Mouse (Mus musculus) MEL (cell line): ENCODE data around the gene Rpl5. TPM values are rescaled to one million over a fixed set of nuclear protein-coding genes. Genes with fewer than 3 reads are reported as not detected.

Experiments
- DNase-seq: peaks from one replicate; pipeline ENCODE4 v3.0.0; 2011; ENCODE audit warnings: low read depth, low spot score
- H3K27ac ChIP-seq: 2 replicates; pipeline ENCODE4 v1.5.1; 2012; ENCODE audit warnings: low read depth, mild to moderate bottlenecking, control low read depth, low read length, moderate library complexity; ENCODE audit not compliant: control insufficient read depth
- H3K27me3 ChIP-seq, 2 experiments: fragments of 150-350 bp in 1 of 2; sonication (generic) in 1 of 2; 2 replicates each; pipeline ENCODE4 v1.6.1; 2012; ENCODE audit warnings: low read length in 2 of 2, mild to moderate bottlenecking in 2 of 2, improper control_type of control experiment in 1 of 2, moderate library complexity in 1 of 2; ENCODE audit not compliant: insufficient read depth in 2 of 2, control insufficient read depth in 1 of 2
- H3K36me3 ChIP-seq, 2 experiments: 2 replicates each; pipeline ENCODE4 v1.6.1; 2012 to 2014; ENCODE audit warnings: low read length in 2 of 2, improper control_type of control experiment in 1 of 2, inconsistent platforms in 1 of 2, mild to moderate bottlenecking in 1 of 2; ENCODE audit not compliant: insufficient read depth in 2 of 2, control insufficient read depth in 1 of 2
- H3K4me1 ChIP-seq, 2 experiments: fragments of 150-350 bp in 1 of 2; sonication (generic) in 1 of 2; 2 replicates each; pipeline ENCODE4 v1.6.1; 2012; ENCODE audit warnings: low read length in 2 of 2, improper control_type of control experiment in 1 of 2, mild to moderate bottlenecking in 1 of 2; ENCODE audit not compliant: insufficient read depth in 2 of 2, control insufficient read depth in 1 of 2
- H3K4me3 ChIP-seq, 2 experiments: fragments of 150-350 bp in 1 of 2; sonication (generic) in 1 of 2; 2 replicates each; pipeline ENCODE4 v1.5.1; 2012; ENCODE audit warnings: low read depth in 2 of 2, low read length in 2 of 2, mild to moderate bottlenecking in 2 of 2, moderate library complexity in 2 of 2, control low read depth in 1 of 2, improper control_type of control experiment in 1 of 2; ENCODE audit not compliant: control insufficient read depth in 1 of 2, insufficient read depth in 1 of 2
- H3K79me2 ChIP-seq: 2 replicates; pipeline ENCODE4 v1.6.1; 2012; ENCODE audit warnings: mild to moderate bottlenecking, low read length, moderate library complexity; ENCODE audit not compliant: control insufficient read depth, poor library complexity, insufficient read depth
- H3K9ac ChIP-seq: 2 replicates; pipeline ENCODE4 v1.6.1; 2012; ENCODE audit warnings: low read depth, mild to moderate bottlenecking, control low read depth, low read length, moderate library complexity; ENCODE audit not compliant: control insufficient read depth, poor library complexity, severe bottlenecking
- H3K9me3 ChIP-seq: fragments of 150-350 bp; sonication (generic); replicated peaks from 2 replicates; pipeline ENCODE4 v1.6.1; 2012; ENCODE audit warnings: mild to moderate bottlenecking, low read length, improper control_type of control experiment, moderate library complexity; ENCODE audit not compliant: insufficient read depth
- BHLHE40 ChIP-seq: IDR thresholded peaks from 2 replicates; pipeline ENCODE4 v1.6.1; 2012; ENCODE audit warnings: low read depth, mild to moderate bottlenecking, inconsistent platforms, low read length, improper control_type of control experiment, borderline replicate concordance
- CHD1 ChIP-seq: IDR thresholded peaks from 2 replicates; pipeline ENCODE4 v1.6.1; 2012; ENCODE audit warnings: low read depth, mild to moderate bottlenecking, inconsistent platforms, low read length, improper control_type of control experiment
- E2F4 ChIP-seq: IDR thresholded peaks from 2 replicates; pipeline ENCODE4 v1.6.1; 2011; ENCODE audit warnings: low read depth, low read length, improper control_type of control experiment, borderline replicate concordance
- EP300 ChIP-seq, 2 experiments: IDR thresholded peaks; 2 replicates each; pipeline ENCODE4 v1.6.1; 2011; ENCODE audit warnings: improper control_type of control experiment in 2 of 2, low read length in 2 of 2, low read depth in 1 of 2, mild to moderate bottlenecking in 1 of 2
- ETS1 ChIP-seq: IDR thresholded peaks from 2 replicates; pipeline ENCODE4 v1.6.1; 2012; ENCODE audit warnings: low read depth, mild to moderate bottlenecking, inconsistent platforms, low read length, improper control_type of control experiment, moderate library complexity
- GABPA ChIP-seq: IDR thresholded peaks from 2 replicates; pipeline ENCODE4 v1.6.1; 2012; ENCODE audit warnings: low read depth, mild to moderate bottlenecking, inconsistent platforms, low read length, improper control_type of control experiment, moderate library complexity
- GATA1 ChIP-seq: IDR thresholded peaks from 2 replicates; pipeline ENCODE4 v1.6.1; 2011; ENCODE audit warnings: low read depth, low read length, improper control_type of control experiment
- HCFC1 ChIP-seq: IDR thresholded peaks from 2 replicates; pipeline ENCODE4 v1.6.1; 2012; ENCODE audit warnings: low read depth, mild to moderate bottlenecking, inconsistent platforms, low read length, improper control_type of control experiment, moderate library complexity
- JUND ChIP-seq: IDR thresholded peaks from 2 replicates; pipeline ENCODE4 v1.6.1; 2011; ENCODE audit warnings: low read depth, mild to moderate bottlenecking, improper control_type of control experiment, low read length
- KAT2A ChIP-seq: conservative IDR thresholded peaks from 2 replicates; pipeline ENCODE4 v1.6.1; 2012; ENCODE audit warnings: low read depth, low read length, improper control_type of control experiment, inconsistent platforms
- MXI1 ChIP-seq: IDR thresholded peaks from 2 replicates; pipeline ENCODE4 v1.6.1; 2011; ENCODE audit warnings: mild to moderate bottlenecking, low read depth, low read length, improper control_type of control experiment
- NRF1 ChIP-seq: IDR thresholded peaks from 2 replicates; pipeline ENCODE4 v1.6.1; 2014; ENCODE audit warnings: low read depth, mild to moderate bottlenecking, inconsistent platforms, low read length, improper control_type of control experiment, moderate library complexity; ENCODE audit not compliant: poor library complexity, insufficient read depth, severe bottlenecking
- POLR2A ChIP-seq, 2 experiments: IDR thresholded peaks; 2 replicates each; pipeline ENCODE4 v1.6.1; 2011 to 2012; ENCODE audit warnings: low read length in 2 of 2, mild to moderate bottlenecking in 2 of 2, control low read depth in 1 of 2, improper control_type of control experiment in 1 of 2, low read depth in 1 of 2, moderate library complexity in 1 of 2; ENCODE audit not compliant: control insufficient read depth in 1 of 2, insufficient read depth in 1 of 2, poor library complexity in 1 of 2
- POLR2AphosphoS5 ChIP-seq: IDR thresholded peaks from 2 replicates; pipeline ENCODE4 v1.6.1; 2012; ENCODE audit warnings: low read depth, borderline replicate concordance, mild to moderate bottlenecking, inconsistent platforms, low read length, moderate library complexity, mixed read lengths
- RAD21 ChIP-seq: IDR thresholded peaks from 2 replicates; pipeline ENCODE4 v1.6.1; 2011; ENCODE audit warnings: mild to moderate bottlenecking, low read depth, low read length, improper control_type of control experiment
- RCOR1 ChIP-seq: IDR thresholded peaks from 2 replicates; pipeline ENCODE4 v1.6.1; 2012; ENCODE audit warnings: low read depth, mild to moderate bottlenecking, inconsistent platforms, low read length, improper control_type of control experiment
- SIN3A ChIP-seq: IDR thresholded peaks from 2 replicates; pipeline ENCODE4 v1.6.1; 2012; ENCODE audit warnings: low read length, improper control_type of control experiment, inconsistent platforms
- SMC3 ChIP-seq: IDR thresholded peaks from 2 replicates; pipeline ENCODE4 v1.6.1; 2011; ENCODE audit warnings: low read depth, low read length, improper control_type of control experiment
- TCF12 ChIP-seq: IDR thresholded peaks from 2 replicates; pipeline ENCODE4 v1.6.1; 2014; ENCODE audit warnings: low read depth, mild to moderate bottlenecking, inconsistent platforms, low read length, improper control_type of control experiment, moderate library complexity
- UBTF ChIP-seq: IDR thresholded peaks from 2 replicates; pipeline ENCODE4 v1.6.1; 2012; ENCODE audit warnings: low read depth, mild to moderate bottlenecking, inconsistent platforms, low read length, improper control_type of control experiment, moderate library complexity, borderline replicate concordance; ENCODE audit not compliant: insufficient read depth
- USF1 ChIP-seq: IDR thresholded peaks from 2 replicates; pipeline ENCODE4 v1.6.1; 2014; ENCODE audit warnings: low read depth, mild to moderate bottlenecking, inconsistent platforms, low read length, improper control_type of control experiment, moderate library complexity
- ZKSCAN1 ChIP-seq: IDR thresholded peaks from 2 replicates; pipeline ENCODE4 v1.6.1; 2012; ENCODE audit warnings: low read depth, mild to moderate bottlenecking, inconsistent platforms, low read length, improper control_type of control experiment, moderate library complexity
- ZMIZ1 ChIP-seq: IDR thresholded peaks from 2 replicates; pipeline ENCODE4 v1.6.1; 2012; ENCODE audit warnings: low read depth, mild to moderate bottlenecking, inconsistent platforms, low read length, improper control_type of control experiment, moderate library complexity
- ZNF384 ChIP-seq: IDR thresholded peaks from 2 replicates; pipeline ENCODE4 v1.6.1; 2012; ENCODE audit warnings: low read depth, mild to moderate bottlenecking, inconsistent platforms, low read length, improper control_type of control experiment
- polyA plus RNA-seq, 2 experiments: library from polyadenylated mRNA; stranded (reverse) in 1 of 2; unstranded in 1 of 2; fragments of >175 nt in 1 of 2; fragments of >200 nt in 1 of 2; gene quantifications; 2 replicates each; pipeline versions ENCODE4 v1.2.1 to v1.2.4; 2012; ENCODE audit warnings: low replicate concordance in 2 of 2, low read depth in 1 of 2; ENCODE audit not compliant: insufficient read length in 2 of 2, insufficient read depth in 1 of 2, missing spikeins in 1 of 2
- total RNA-seq: library from RNA; depleted of rRNA; stranded (reverse); fragments of 300-350 nt; gene quantifications from 2 replicates; pipeline ENCODE4 v1.2.3, GENCODE M21; 2012

Rpl5 gene
- total and polyA plus RNA-seq, 3 experiments = 43.2 to 533 TPM; not detected in 1

- peak; percentile 8; the same call in 1 of the 2 replicates for TF ChIP-seq USF1
- TF ChIP-seq E2F4 = no peak
- no peak for TF ChIP-seq SIN3A
- TF ChIP-seq POLR2A (IDR thresholded peaks at IDR 0.05; ENCODE audit: control insufficient read depth in 1 of 2, insufficient read depth in 1 of 2, low read depth in 1 of 2, low read length in 2 of 2, poor library complexity in 1 of 2) = no peak
- TF ChIP-seq POLR2AphosphoS5 = no peak
- no peak for TF ChIP-seq ETS1
- TF ChIP-seq GABPA = no peak
- TF ChIP-seq ZMIZ1 = no peak
- TF ChIP-seq HCFC1 = no peak
- TF ChIP-seq KAT2A = no peak
- peak; percentile 43 for TF ChIP-seq SMC3
- no peak for TF ChIP-seq TCF12
- no peak for TF ChIP-seq NRF1
- TF ChIP-seq BHLHE40 = no peak; the same call in 1 of the 2 replicates
These were observed 41.3 kb upstream of the Rpl5 start (continued) for GRCm38 (mm10) chr5:107858963-107859362.

GRCm38 (mm10) chr5:107863971-107864370, 36.3 kb upstream of the Rpl5 start:
- no peaks in the 10 kb centered on the region for H3K9me3 ChIP-seq
- H3K79me2 ChIP-seq = peaks cover 16% of the 10 kb centered on the region
- no peak overlapping the region for H3K4me3 ChIP-seq
- no peak overlapping the region for H3K27ac ChIP-seq
- no peak for DNase-seq
- H3K9ac ChIP-seq = no peak overlapping the region
- no peak for TF ChIP-seq POLR2AphosphoS5
- TF ChIP-seq ZMIZ1 = no peak
- TF ChIP-seq SIN3A = no peak
- no peak for TF ChIP-seq RAD21
- TF ChIP-seq GATA1 = no peak
- TF ChIP-seq POLR2A (IDR thresholded peaks at IDR 0.05; ENCODE audit: control insufficient read depth in 1 of 2, insufficient read depth in 1 of 2, low read depth in 1 of 2, low read length in 2 of 2, poor library complexity in 1 of 2) = no peak
- TF ChIP-seq JUND = no peak
- TF ChIP-seq GABPA = no peak
- TF ChIP-seq BHLHE40 = no peak
- TF ChIP-seq CHD1 = no peak
- TF ChIP-seq ZKSCAN1 = no peak
- TF ChIP-seq MXI1 = no peak
- TF ChIP-seq RCOR1 = no peak
- TF ChIP-seq ZNF384 = no peak
- TF ChIP-seq ETS1 = no peak
- no peak for TF ChIP-seq USF1
- no peak for TF ChIP-seq EP300 (IDR thresholded peaks at IDR 0.05; ENCODE audit: low read depth in 1 of 2, low read length in 2 of 2)
- TF ChIP-seq KAT2A = no peak
- no peak for TF ChIP-seq TCF12
- TF ChIP-seq UBTF = no peak
- TF ChIP-seq, all 39 proteins: peak for 0
- no peaks in the 10 kb centered on the region for H3K27me3 ChIP-seq
- H3K4me1 ChIP-seq = peaks cover 3 to 12% of the 10 kb centered on the region in 2 experiments; a peak in 3 of 4 replicates
- peaks cover 0 to 22% of the 10 kb centered on the region in 2 experiments; a peak in 2 of 4 replicates for H3K36me3 ChIP-seq
